Mouse (Mus musculus): ENCODE measurements around the gene Mob3a. TPM values are rescaled to one million over a fixed set of nuclear protein-coding genes. Genes with fewer than 3 reads are reported as not detected.

The Mob3a gene
- polyA plus RNA-seq (2021; fragmentation: Nextera tagmentation) = 8.4 and 9.9 TPM in 2 replicates
- long read RNA-seq, experiment 1, transcript Mob3a-201 (4 exons, 2,682 nt) = major isoform, 90 of 101 reads
- long read RNA-seq, experiment 1, partial matches to known transcripts = 7 of 101 reads
- long read RNA-seq, experiment 1, other reads (novel, unspliced or antisense) = 4 of 101 reads
- long read RNA-seq, experiment 2, partial matches to known transcripts = 1 of 6 reads
- long read RNA-seq, experiment 2, other reads (novel, unspliced or antisense) = 1 of 6 reads

GRCm38 (mm10) chr10:80701721-80702535 is at the start of gene Mob3a, which contains the start of gene Izumo4:
Gene Mob3a, minus strand, starts transcription at chr10:80701977.
Gene Izumo4, plus strand, starts transcription at chr10:80702184.

GRCm38 (mm10) chr10:80742180-80742978 is 40.6 kb upstream of the Mob3a start, which contains the start of gene Ap3d1:
Gene Ap3d1, minus strand, starts transcription at chr10:80742264.

GRCm38 (mm10) chr10:80677942-80678436 is 23.8 kb downstream of the Mob3a start, which contains the start of gene Mknk2:
Gene Mknk2, minus strand, starts transcription at chr10:80678112.

GRCm38 (mm10) chr10:80656863-80657623 is 44.7 kb downstream of the Mob3a start, which contains the start of gene Btbd2:
Gene Btbd2, minus strand, starts transcription at chr10:80657071.

Other genes with a start within 250 kb of the Mob3a start
- gene Onecut3, start 207.1 kb downstream of the Mob3a start, polyA plus RNA-seq (2021; fragmentation: Nextera tagmentation) = not detected in 2 replicates
- gene Atp8b3, start 162.9 kb downstream of the Mob3a start, polyA plus RNA-seq (2021; fragmentation: Nextera tagmentation) = 0.04 TPM in 1 of 2 replicates, not detected in the other
- gene Rexo1, start 140.4 kb downstream of the Mob3a start, polyA plus RNA-seq (2021; fragmentation: Nextera tagmentation) = 16.6 and 17.7 TPM in 2 replicates
- 10.4 and 18.6 TPM in 2 replicates for gene Klf16, start 124.7 kb downstream of the Mob3a start, polyA plus RNA-seq (2021; fragmentation: Nextera tagmentation)
- gene Abhd17a, start 111.6 kb downstream of the Mob3a start, polyA plus RNA-seq (2021; fragmentation: Nextera tagmentation) = 73.4 and 155 TPM in 2 replicates
- 85.6 and 95.7 TPM in 2 replicates for gene Scamp4, start 99.1 kb downstream of the Mob3a start, polyA plus RNA-seq (2021; fragmentation: Nextera tagmentation)
- gene Adat3, start 99.1 kb downstream of the Mob3a start, polyA plus RNA-seq (2021; fragmentation: Nextera tagmentation) = 2.4 and 2.9 TPM in 2 replicates
- gene Gm49322, start 96.0 kb downstream of the Mob3a start, polyA plus RNA-seq (2021; fragmentation: Nextera tagmentation) = 0.10 and 0.25 TPM in 2 replicates
- 27.8 and 30.7 TPM in 2 replicates for gene Csnk1g2, start 79.1 kb downstream of the Mob3a start, polyA plus RNA-seq (2021; fragmentation: Nextera tagmentation)
- 23.3 and 91.7 TPM in 2 replicates for gene Btbd2, start 44.9 kb downstream of the Mob3a start, polyA plus RNA-seq (2021; fragmentation: Nextera tagmentation)
- gene Mknk2, start 23.9 kb downstream of the Mob3a start, polyA plus RNA-seq (2021; fragmentation: Nextera tagmentation) = 4.0 and 9.1 TPM in 2 replicates
- 49.5 and 65.0 TPM in 2 replicates for gene Izumo4, start 207 bp upstream of the Mob3a start, polyA plus RNA-seq (2021; fragmentation: Nextera tagmentation)
- gene Ap3d1, start 40.3 kb upstream of the Mob3a start, polyA plus RNA-seq (2021; fragmentation: Nextera tagmentation) = 44.4 and 48.6 TPM in 2 replicates
- 1.6 and 2.7 TPM in 2 replicates for gene Dot1l, start 53.2 kb upstream of the Mob3a start, polyA plus RNA-seq (2021; fragmentation: Nextera tagmentation)
- gene Sf3a2, start 96.2 kb upstream of the Mob3a start, polyA plus RNA-seq (2021; fragmentation: Nextera tagmentation) = 5.5 and 41.9 TPM in 2 replicates
- 92.8 and 104 TPM in 2 replicates for gene Plekhj1, start 96.6 kb upstream of the Mob3a start, polyA plus RNA-seq (2021; fragmentation: Nextera tagmentation)
- gene Amh, start 103.3 kb upstream of the Mob3a start, polyA plus RNA-seq (2021; fragmentation: Nextera tagmentation) = 0.16 TPM in 1 of 2 replicates, not detected in the other
- 13.2 and 15.5 TPM in 2 replicates for gene Jsrp1, start 111.5 kb upstream of the Mob3a start, polyA plus RNA-seq (2021; fragmentation: Nextera tagmentation)
- 2,247 and 2,738 TPM in 2 replicates for gene Oaz1, start 124.7 kb upstream of the Mob3a start, polyA plus RNA-seq (2021; fragmentation: Nextera tagmentation)
- gene Lingo3, start 142.1 kb upstream of the Mob3a start, polyA plus RNA-seq (2021; fragmentation: Nextera tagmentation) = 22.3 and 23.9 TPM in 2 replicates
- gene Lsm7, start 153.2 kb upstream of the Mob3a start, polyA plus RNA-seq (2021; fragmentation: Nextera tagmentation) = 357 and 416 TPM in 2 replicates
- gene Sppl2b, start 153.3 kb upstream of the Mob3a start, polyA plus RNA-seq (2021; fragmentation: Nextera tagmentation) = 17.6 and 18.7 TPM in 2 replicates
- 0.20 and 0.21 TPM in 2 replicates for gene Tmprss9, start 169.9 kb upstream of the Mob3a start, polyA plus RNA-seq (2021; fragmentation: Nextera tagmentation)
- 532 and 700 TPM in 2 replicates for gene Timm13, start 199.0 kb upstream of the Mob3a start, polyA plus RNA-seq (2021; fragmentation: Nextera tagmentation)
- 4.0 and 4.5 TPM in 2 replicates for gene Lmnb2, start 216.3 kb upstream of the Mob3a start, polyA plus RNA-seq (2021; fragmentation: Nextera tagmentation)
- 18.5 and 19.5 TPM in 2 replicates for gene Gadd45b, start 228.1 kb upstream of the Mob3a start, polyA plus RNA-seq (2021; fragmentation: Nextera tagmentation)